Mouse (Mus musculus) ovary, postnatal 36 days (tissue): ENCODE measurements at regions not wholly inside any gene's neighbourhood (a gene's known extent, or its start where the extent isn't known, plus 50 kb on each side); places are given as distances from the start of the nearest gene placed in this dataset.

Experiments
- DNase-seq: peaks from one replicate; pipeline ENCODE4 v3.0.0; 2022; ENCODE audit warnings: low spot score, mixed read lengths

- no peak for DNase-seq
Measured at GRCm38 (mm10) chr11:82668026-82668425, 96.1 kb downstream of the Cct6b start.

GRCm38 (mm10) chr11:82664076-82664475 lies 100.0 kb downstream of the Cct6b start:
- no peak for DNase-seq

DNA sequence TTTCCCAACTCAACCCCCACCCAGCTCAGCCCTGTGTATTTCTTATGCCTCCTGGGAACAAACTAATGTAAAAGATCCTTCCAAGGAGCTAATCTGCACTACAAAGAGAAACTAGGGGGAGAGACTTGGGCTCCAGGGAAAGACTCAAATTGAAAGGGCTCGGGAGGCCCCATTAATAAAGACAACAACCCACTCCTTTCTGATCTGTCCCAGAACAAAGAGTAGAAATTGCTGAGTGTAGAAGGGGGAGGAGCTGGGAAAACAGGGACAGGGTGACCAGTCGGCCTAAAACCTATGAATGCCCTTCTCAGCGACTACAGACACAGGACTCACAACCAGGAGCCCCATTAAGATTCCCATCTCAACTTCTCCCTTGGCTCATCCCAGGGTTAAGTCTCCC lies 102.0 kb downstream of the Cct6b start:
- DNase-seq = no peak

- DNase-seq = no peak
Measured at GRCm38 (mm10) chr11:82651751-82652150, 112.4 kb downstream of the Cct6b start.

GRCm38 (mm10) chr11:82638513-82638912 lies 125.6 kb downstream of the Cct6b start:
- no peak for DNase-seq

GRCm38 (mm10) chr11:82632191-82632590 lies 131.9 kb downstream of the Cct6b start:
- no peak for DNase-seq

DNA sequence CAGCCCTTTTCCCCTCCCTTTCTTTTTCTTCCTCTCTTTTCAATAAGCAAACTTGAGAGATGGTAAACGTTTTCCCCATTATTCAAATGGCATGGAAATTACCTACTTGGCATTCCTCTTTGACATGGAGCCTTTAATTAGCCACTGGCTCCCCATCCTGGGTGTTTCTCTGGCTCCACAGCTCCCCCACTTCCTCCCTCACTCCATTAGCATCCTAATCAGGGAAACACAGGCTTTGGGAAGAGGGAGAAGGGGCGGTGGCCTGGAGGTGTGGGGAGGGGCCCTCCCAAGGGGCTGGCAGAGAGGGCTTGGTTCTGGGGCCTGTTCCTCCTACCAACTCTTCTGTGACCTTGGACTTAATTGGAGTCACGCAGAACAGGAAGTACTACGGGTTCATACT lies 132.7 kb downstream of the Cct6b start:
- no peak for DNase-seq

DNA sequence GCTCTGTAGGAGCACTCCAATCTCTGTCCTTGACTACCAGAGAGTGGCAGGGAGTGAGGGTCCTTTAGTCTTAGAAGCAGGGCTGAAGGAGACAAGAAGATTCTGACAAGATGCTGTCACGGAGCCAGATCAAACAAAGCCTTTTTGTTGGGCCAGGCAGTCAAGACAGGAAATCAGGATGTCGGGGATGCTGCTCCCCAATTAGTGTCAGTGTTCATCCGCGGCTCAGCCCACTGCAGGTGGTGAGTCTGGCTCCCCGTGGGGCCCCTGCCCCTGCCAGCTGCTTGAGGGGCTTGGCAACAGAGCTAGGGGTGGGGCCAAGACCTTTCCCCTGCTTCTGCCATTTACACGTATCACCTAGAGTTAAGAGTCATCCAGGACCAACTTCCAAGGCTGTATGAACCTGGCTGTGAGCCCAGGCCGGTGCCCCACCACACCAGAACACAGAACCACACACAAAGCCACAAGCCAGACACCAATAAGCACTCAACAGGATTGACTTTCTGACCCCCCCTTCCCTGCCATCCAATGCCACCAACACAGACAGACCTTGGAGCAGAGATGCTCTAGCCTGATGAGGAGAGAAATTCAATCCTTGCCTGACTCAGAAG lies 137.5 kb downstream of the Cct6b start:
- no peak for DNase-seq

- DNase-seq = no peak
Measured at GRCm38 (mm10) chr11:82621061-82621460, 143.1 kb downstream of the Cct6b start.

GRCm38 (mm10) chr11:82619418-82619817 lies 144.7 kb downstream of the Cct6b start:
- no peak for DNase-seq

DNA sequence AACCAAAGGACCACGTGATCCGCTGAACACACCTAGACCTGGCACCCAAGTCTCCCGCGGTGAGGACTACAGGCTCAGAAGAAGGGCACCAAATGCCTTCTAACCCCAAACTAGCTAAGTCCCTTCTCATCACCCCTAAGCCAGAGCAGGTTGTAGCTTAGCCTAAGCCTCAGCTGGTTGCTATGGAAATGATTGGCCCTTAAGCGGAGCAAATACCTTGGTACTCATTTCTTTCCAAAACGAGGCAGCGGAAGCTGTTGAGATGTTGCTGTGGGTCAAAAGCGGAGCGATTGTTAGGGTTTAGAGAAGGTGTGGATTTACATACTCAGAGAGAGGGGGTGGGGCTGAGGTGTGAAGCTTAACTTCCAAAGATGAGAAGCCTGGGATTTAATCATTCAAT lies 145.7 kb downstream of the Cct6b start:
- no peak for DNase-seq

DNA sequence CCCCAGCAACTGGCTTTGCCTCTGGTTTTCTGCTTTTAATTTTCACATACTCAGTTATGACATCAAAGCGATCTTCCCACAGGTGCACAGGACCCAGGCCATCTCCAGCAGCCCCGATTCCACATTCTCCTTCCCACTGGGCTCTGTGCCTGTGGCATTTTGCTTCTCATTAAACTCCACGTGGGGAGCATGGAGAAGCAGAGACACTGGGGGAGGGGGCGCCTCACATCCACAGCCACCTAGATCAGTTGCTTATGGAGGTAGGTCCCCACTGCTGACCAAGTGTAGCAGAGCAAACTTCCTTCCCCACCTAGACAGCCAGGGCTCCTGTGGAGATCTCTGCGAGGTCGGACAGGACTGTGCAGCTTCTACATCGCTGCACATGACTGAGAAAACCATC lies 147.3 kb downstream of the Cct6b start:
- no peak for DNase-seq

DNA sequence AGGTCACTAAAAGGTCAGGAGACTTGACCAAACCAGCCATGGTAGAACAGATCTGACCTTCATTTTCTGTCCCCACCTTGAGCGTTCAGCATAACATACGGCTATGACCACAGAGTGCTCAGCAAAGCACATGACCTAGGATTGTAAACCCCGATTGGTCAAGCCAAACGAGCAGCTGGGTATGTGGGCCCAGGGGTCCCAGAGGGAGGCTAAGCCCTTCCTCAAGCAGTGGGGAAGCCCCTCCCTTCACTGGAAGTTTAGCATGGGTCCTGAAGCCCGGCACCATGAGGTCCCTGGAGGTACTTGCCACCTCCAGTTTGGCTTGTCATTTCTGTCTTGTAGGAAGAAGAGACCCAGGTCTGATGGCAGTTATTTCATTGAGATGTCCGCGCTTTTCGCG lies 149.8 kb downstream of the Cct6b start:
- DNase-seq = no peak

GRCm38 (mm10) chr11:82613503-82613902 lies 150.6 kb downstream of the Cct6b start:
- peak; percentile 49 for DNase-seq

GRCm38 (mm10) chr11:82612026-82612425 lies 152.1 kb downstream of the Cct6b start:
- DNase-seq = no peak

GRCm38 (mm10) chr11:82608963-82609362 lies 155.2 kb downstream of the Cct6b start:
- no peak for DNase-seq

GRCm38 (mm10) chr11:82607661-82608060 lies 156.5 kb downstream of the Cct6b start:
- DNase-seq = no peak

- no peak for DNase-seq
Measured at GRCm38 (mm10) chr11:82604251-82604835, 159.8 kb downstream of the Cct6b start.

- DNase-seq = no peak
Measured at GRCm38 (mm10) chr11:82602818-82603217, 161.3 kb downstream of the Cct6b start.

GRCm38 (mm10) chr11:82602250-82602649 lies 161.9 kb downstream of the Cct6b start:
- DNase-seq = no peak

GRCm38 (mm10) chr11:82600151-82600550 lies 164.0 kb downstream of the Cct6b start:
- DNase-seq = no peak

DNA sequence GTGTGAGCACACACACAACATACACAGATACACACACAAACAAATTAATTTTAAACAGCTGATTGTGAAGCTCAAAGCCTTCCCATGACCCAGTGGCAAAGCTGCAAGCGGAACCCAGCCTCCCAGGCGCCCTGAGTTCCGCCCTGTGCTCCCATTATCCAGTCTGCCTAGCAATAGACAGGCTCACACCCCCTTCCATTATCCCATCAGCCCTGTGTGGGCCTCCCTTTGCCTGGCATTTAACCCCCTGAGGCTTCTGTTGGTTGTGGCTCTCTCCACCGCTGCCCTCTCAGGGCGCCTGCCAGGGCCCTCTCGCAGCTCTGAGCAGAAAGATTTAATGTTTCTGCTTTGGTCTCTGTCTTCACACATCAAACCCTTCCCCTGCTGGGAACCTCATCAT lies 166.4 kb downstream of the Cct6b start:
- DNase-seq = no peak

DNA sequence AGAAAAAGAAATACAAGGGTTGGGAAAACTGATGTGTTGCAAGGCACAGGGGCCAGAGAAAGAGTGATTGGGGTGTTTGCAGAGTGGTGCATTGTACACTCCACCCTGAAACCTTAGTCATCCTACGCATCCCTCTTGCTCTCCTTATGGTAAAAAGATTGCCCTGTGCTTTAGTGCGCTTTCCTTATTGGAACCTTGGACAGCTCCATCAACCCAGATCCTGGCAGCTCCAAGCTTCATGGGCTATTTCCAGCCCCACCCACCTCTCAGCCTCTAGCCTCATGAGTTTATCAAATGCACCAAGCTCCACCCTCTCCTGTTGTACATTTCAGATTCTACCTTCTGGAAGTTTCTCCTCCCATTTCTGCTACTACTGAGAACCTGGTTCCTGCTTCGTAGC lies 167.3 kb downstream of the Cct6b start:
- DNase-seq = no peak

DNA sequence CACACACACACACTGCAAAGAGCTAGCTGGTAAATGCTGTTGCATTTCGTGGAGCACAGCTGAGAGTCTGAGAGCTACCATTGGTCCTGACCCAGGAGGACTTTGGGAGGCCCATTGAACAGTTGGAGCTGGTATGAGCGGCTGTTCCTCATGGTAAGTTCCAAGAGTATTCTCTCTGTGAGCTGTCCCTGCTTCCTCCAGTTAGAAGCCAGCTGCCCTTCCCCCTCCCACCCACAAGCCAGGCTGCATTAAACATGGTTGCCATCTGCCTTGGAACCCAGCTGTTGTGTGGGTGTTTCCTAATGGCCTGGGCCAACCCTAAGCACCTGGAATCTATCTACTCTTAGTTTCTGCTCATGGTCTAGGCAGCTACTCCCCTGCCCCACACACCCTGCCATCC lies 174.4 kb downstream of the Cct6b start:
- DNase-seq = no peak
